In genomic region chr19:46598720-46599252, GRCm38 (mm10) we compare ENCODE assay signal across 8 mouse cellular contexts. TPM values are rescaled to one million over a fixed set of nuclear protein-coding genes. Genes with fewer than 3 reads are reported as not detected.
DNase-seq lines count a peak whose midpoint lies in the region; ATAC-seq and TF ChIP-seq lines count a peak whose summit lies in the region.

Gene Wbp1l, plus strand, starts transcription at chr19:46599084.

- no peak for TF ChIP-seq CTCF in lung, postnatal 0 days (IDR thresholded peaks at IDR 0.05)

- peaks cover 50% of the 10 kb centered on the region for H3K36me3 ChIP-seq in hindbrain, embryonic 10.5 days
- no peaks in the 10 kb centered on the region for H3K36me3 ChIP-seq in lung, postnatal 0 days (ENCODE audit: insufficient read depth, low read length)

- H3K9me3 ChIP-seq in hindbrain, embryonic 10.5 days, result no peaks in the 10 kb centered on the region
- H3K9me3 ChIP-seq in lung, postnatal 0 days (ENCODE audit: low read length), result no peaks in the 10 kb centered on the region

- H3K27ac ChIP-seq in hindbrain, embryonic 10.5 days, result peak within 1 kb of the TSS; percentile 89
- peak within 1 kb of the TSS; percentile 85 for H3K27ac ChIP-seq in lung, postnatal 0 days (ENCODE audit: low read length)

- no peaks in the 10 kb centered on the region for H3K27me3 ChIP-seq in hindbrain, embryonic 10.5 days (ENCODE audit: insufficient read depth, poor library complexity, severe bottlenecking)
- H3K27me3 ChIP-seq in lung, postnatal 0 days (replicated peaks; ENCODE audit: insufficient read depth, low read length), result no peaks in the 10 kb centered on the region

- H3K4me3 ChIP-seq in hindbrain, embryonic 10.5 days, result peak within 1 kb of the TSS; percentile 97
- peak within 1 kb of the TSS; percentile 97 for H3K4me3 ChIP-seq in lung, postnatal 0 days (ENCODE audit: low read depth, low read length)

- TF ChIP-seq EP300 in lung, postnatal 0 days (IDR thresholded peaks at IDR 0.05), result peak; percentile 75

- peaks cover 25% of the 10 kb centered on the region for H3K4me1 ChIP-seq in hindbrain, embryonic 10.5 days (replicated peaks)
- peaks cover 7% of the 10 kb centered on the region; the same call in 1 of the 2 replicates for H3K4me1 ChIP-seq in lung, postnatal 0 days (ENCODE audit: insufficient read depth, low read depth, low read length)

- peak within 1 kb of the TSS; percentile 83 for H3K9ac ChIP-seq in lung, postnatal 0 days (replicated peaks; ENCODE audit: low read depth)

- peak; percentile 99 for ATAC-seq in frontal cortex, adult (ENCODE audit: low TSS enrichment)
- peak; percentile 99 for ATAC-seq in lung, postnatal 0 days

- DNase-seq in MN1 (ENCODE audit: low spot score), result peak; percentile 96
- DNase-seq in cerebellum, adult 9-10 months, result peak; percentile 99
- DNase-seq in hindbrain, embryonic 10.5 days (ENCODE audit: low spot score), result peak; percentile 98
- peak; percentile 100 for DNase-seq in layer of hippocampus, adult 9-11 months
- peak; percentile 100 for DNase-seq in lung, postnatal 0 days (ENCODE audit: low spot score)
- peak; percentile 92 for DNase-seq in ovary, postnatal 14 days (ENCODE audit: low spot score)
- peak; percentile 96 for DNase-seq in thymus, postnatal 14 days

- under 1% methylated on average over 22 of the region's 22 CpGs for WGBS in hindbrain, embryonic 10.5 days
- under 1% methylated on average over 19 of the region's 22 CpGs for WGBS in lung, postnatal 0 days

- H3K4me2 ChIP-seq in lung, postnatal 0 days (replicated peaks; ENCODE audit: low read depth, low read length), result peak within 1 kb of the TSS; percentile 77

RNA-seq across cellular contexts. Expression of gene Wbp1l, which starts in this region (rescaled TPM):
- polyA plus RNA-seq in hindbrain, embryonic 10.5 days (2016; fragmentation: Nextera tagmentation; extraction: Ambion mirVana), result 48.2 and 54.4 TPM in 2 replicates
- polyA plus RNA-seq in lung, postnatal 0 days (2015; fragmentation: Nextera tagmentation; extraction: Ambion mirVana), result 34.6 and 37.4 TPM in 2 replicates

Comparison
In these comparisons a context has a peak if more than half of its experiments do, and no peak if none do; other contexts are left out.
1. Peak in every context shown above with its lines: DNase-seq, ATAC-seq, H3K4me3 ChIP-seq and H3K27ac ChIP-seq.